Comparison of ENCODE assay signal across 8 mouse cellular contexts in the genomic region with DNA sequence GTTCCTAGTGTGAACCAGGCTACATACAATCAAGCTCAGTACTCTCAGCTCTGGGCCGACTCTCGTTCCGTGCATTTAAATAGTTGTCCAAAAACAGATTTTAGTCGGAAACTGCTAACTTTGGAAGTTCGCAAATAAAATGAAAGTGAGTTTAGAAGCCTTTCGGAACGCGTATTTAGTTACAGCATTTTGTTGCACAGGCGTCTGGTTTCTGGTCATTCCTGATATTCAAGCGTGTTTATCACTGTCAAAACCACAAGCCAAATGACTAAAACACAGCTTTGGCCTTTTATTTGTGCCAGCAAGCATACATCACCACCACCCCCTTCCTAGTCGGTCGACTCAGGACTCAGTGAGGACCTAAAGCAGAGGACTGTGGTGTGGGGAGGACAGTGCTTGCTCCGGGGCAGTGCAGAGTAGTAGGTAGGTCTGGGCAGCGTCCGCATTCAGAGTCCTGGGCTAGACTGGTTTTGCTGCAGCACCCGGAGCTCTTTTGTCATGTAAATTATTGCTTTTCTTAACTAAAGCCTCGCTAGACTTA. TPM values are rescaled to one million over a fixed set of nuclear protein-coding genes. Genes with fewer than 3 reads are reported as not detected.
A peak's percentile ranks its signal among the peaks of the same experiment; 100 is the strongest.
DNase-seq lines count a peak whose midpoint lies in the region; ATAC-seq lines count a peak whose summit lies in the region.

No protein-coding gene starts in this region.

- DNase-seq in thymus, postnatal 36 days, result peak; percentile 17 to 22
- no peak for DNase-seq in thymus, postnatal 4 days
- DNase-seq in adrenal gland, postnatal 36 days, result peak; percentile 60 to 66
- DNase-seq in forelimb bud, embryonic 11.5 days (ENCODE audit: low read depth, low spot score), result peak; percentile 33
- no peak for DNase-seq in ovary, postnatal 14 days (ENCODE audit: low spot score)
- DNase-seq in frontal cortex, postnatal 25 days (ENCODE audit: low spot score in 2 of 2), result no peak

- peak overlapping the region; percentile 91; the same call in 1 of the 2 replicates for H3K27ac ChIP-seq in kidney, embryonic 14.5 days (ENCODE audit: low read depth, low read length)

- H3K27me3 ChIP-seq in kidney, embryonic 14.5 days (ENCODE audit: control insufficient read depth, insufficient read depth, low read length), result no peaks in the 10 kb centered on the region

- no peaks in the 10 kb centered on the region for H3K36me3 ChIP-seq in kidney, embryonic 14.5 days (ENCODE audit: control insufficient read depth, insufficient read depth, low read length)

- H3K4me3 ChIP-seq in kidney, embryonic 14.5 days (ENCODE audit: low read length), result peak overlapping the region; percentile 63

- peaks cover 18% of the 10 kb centered on the region for H3K4me1 ChIP-seq in kidney, embryonic 14.5 days (ENCODE audit: control insufficient read depth, insufficient read depth, low read length)

- H3K9me3 ChIP-seq in kidney, embryonic 14.5 days (ENCODE audit: control insufficient read depth, low read length), result no peaks in the 10 kb centered on the region

- peak overlapping the region; percentile 69 for H3K4me2 ChIP-seq in kidney, embryonic 14.5 days (replicated peaks; ENCODE audit: low read depth, low read length)

- H3K9ac ChIP-seq in kidney, embryonic 14.5 days (ENCODE audit: low read depth, low read length), result peak overlapping the region; percentile 25

- 2% methylated on average over 17 of the region's 17 CpGs for WGBS in kidney, embryonic 14.5 days

- no peak for ATAC-seq in kidney, embryonic 14.5 days (ENCODE audit: low FRiP score, low TSS enrichment)
- ATAC-seq in megakaryocyte progenitor cell, adult 5-6 weeks (replicated peaks; ENCODE audit: poor library complexity), result 0 out of 2 replicates have a peak, but pooled peaks have one; percentile 0

RNA-seq across cellular contexts. Expression of gene Cpt1a, which starts 2.2 kb away (rescaled TPM):
- total RNA-seq in adrenal gland, postnatal 36 days (2021), result 100 to 1,000 TPM; 265 to 423 TPM
- polyA plus RNA-seq in kidney, embryonic 14.5 days (2014; fragmentation: Nextera tagmentation; extraction: Ambion mirVana), result 10.0 and 23.8 TPM in 2 replicates
- 39.8 and 45.7 TPM in 2 replicates for total RNA-seq in megakaryocyte progenitor cell, adult 5-6 weeks (2015)
- 30.7 and 34.1 TPM in 2 replicates for total RNA-seq in megakaryocyte progenitor cell, adult 5-6 weeks (2017)

RNA-seq across cellular contexts. Expression of gene Ighmbp2, which starts 41.5 kb away (rescaled TPM):
- total RNA-seq in adrenal gland, postnatal 36 days (2021), result 1 to 10 TPM; 5.2 to 6.7 TPM
- 5.4 and 8.8 TPM in 2 replicates for polyA plus RNA-seq in kidney, embryonic 14.5 days (2014; fragmentation: Nextera tagmentation; extraction: Ambion mirVana)
- 2.6 and 3.0 TPM in 2 replicates for total RNA-seq in megakaryocyte progenitor cell, adult 5-6 weeks (2015)
- 7.2 and 8.1 TPM in 2 replicates for total RNA-seq in megakaryocyte progenitor cell, adult 5-6 weeks (2017)

RNA-seq across cellular contexts. Expression of gene Mrpl21, which starts 41.6 kb away (rescaled TPM):
- 10 to 100 TPM; 70.0 to 74.4 TPM for total RNA-seq in adrenal gland, postnatal 36 days (2021)
- 153 and 174 TPM in 2 replicates for polyA plus RNA-seq in kidney, embryonic 14.5 days (2014; fragmentation: Nextera tagmentation; extraction: Ambion mirVana)
- 106 and 119 TPM in 2 replicates for total RNA-seq in megakaryocyte progenitor cell, adult 5-6 weeks (2015)
- total RNA-seq in megakaryocyte progenitor cell, adult 5-6 weeks (2017), result 88.8 and 102 TPM in 2 replicates

Comparison
In these comparisons a context has a peak if more than half of its experiments do, and no peak if none do; other contexts are left out.
1. DNase-seq: peak in thymus, postnatal 36 days (2 of 2), adrenal gland, postnatal 36 days (2 of 2) and forelimb bud, embryonic 11.5 days (single experiment); none in thymus, postnatal 4 days (single experiment), ovary, postnatal 14 days (single experiment) and frontal cortex, postnatal 25 days (0 of 2).
2. RNA of gene Cpt1a, which starts 2.2 kb away (total RNA-seq): 265 to 423 TPM in adrenal gland, postnatal 36 days; 30.7 to 45.7 TPM in megakaryocyte progenitor cell, adult 5-6 weeks; every median in the first group is over 4 times any median in the second.